Mouse (Mus musculus) E14TG2a.4 (cell line): ENCODE results near the gene Cpm.

Experiments
- H3K27me3 ChIP-seq: 2 replicates; pipeline ENCODE4 v1.6.1; 2014; ENCODE audit warnings: low read length, control low read depth; ENCODE audit not compliant: insufficient read depth
- H3K36me3 ChIP-seq: 2 replicates; pipeline ENCODE4 v1.6.1; 2014; ENCODE audit warnings: low read length, control low read depth; ENCODE audit not compliant: insufficient read depth
- H3K4me1 ChIP-seq: replicated peaks from 2 replicates; pipeline ENCODE4 v1.6.1; 2014; ENCODE audit warnings: low read depth, low read length, control low read depth
- H3K4me3 ChIP-seq: replicated peaks from 2 replicates; pipeline ENCODE4 v1.5.1; 2014; ENCODE audit warnings: mild to moderate bottlenecking, low read length
- H3K9me3 ChIP-seq: 2 replicates; pipeline ENCODE4 v1.6.1; 2014; ENCODE audit warnings: low read length, control low read depth
- CTCF ChIP-seq: conservative IDR thresholded peaks from 2 replicates; pipeline ENCODE4 v1.5.1; 2014; ENCODE audit warnings: low read length
- NANOG ChIP-seq: IDR thresholded peaks from 2 replicates; pipeline ENCODE4 v1.6.1; 2014; ENCODE audit warnings: borderline replicate concordance, low read length, mixed read lengths
- POU5F1 ChIP-seq: IDR thresholded peaks from 2 replicates; pipeline ENCODE4 v1.6.1; 2014; ENCODE audit warnings: low read length, borderline replicate concordance

The Cpm gene

DNA sequence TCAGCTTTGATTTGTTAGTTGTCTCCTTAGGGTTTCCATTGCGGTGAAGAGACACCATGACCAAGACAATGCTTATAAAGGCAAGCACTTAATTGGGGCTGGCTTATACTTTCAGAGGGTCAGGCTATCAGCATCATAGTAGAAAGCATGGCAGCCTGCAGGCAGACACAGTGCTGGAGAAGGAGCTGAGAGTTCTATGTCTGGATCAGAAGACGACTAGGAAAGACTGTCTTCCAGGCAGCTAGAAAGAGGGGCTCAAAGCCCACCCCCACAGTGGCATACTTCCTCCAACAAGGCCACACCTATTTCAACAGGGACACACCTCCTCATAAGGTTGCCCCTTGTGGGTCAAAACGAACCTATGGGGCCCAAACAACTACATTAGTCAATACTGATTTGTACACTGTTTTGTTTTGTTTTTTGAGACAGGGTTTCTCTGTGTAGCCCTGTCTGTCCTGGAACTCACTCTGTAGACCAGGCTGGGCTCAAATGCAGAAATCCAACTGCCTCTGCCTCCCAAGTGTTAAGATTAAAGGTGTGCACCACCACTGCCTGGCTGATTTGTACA is 8.3 kb upstream of the Cpm start:
- Histone ChIP-seq H3K9me3 (peaks cover 9% of the 10 kb centered on the region), H3K4me3 (no peak overlapping the region), H3K4me1 (peaks cover 5% of the 10 kb centered on the region; the same call in 1 of the 2 replicates), H3K36me3 (no peaks in the 10 kb centered on the region), H3K27me3 (0 out of 2 replicates have a peak, but pooled peaks cover 2% of the 10 kb centered on the region)
- no peak for TF ChIP-seq NANOG

DNA sequence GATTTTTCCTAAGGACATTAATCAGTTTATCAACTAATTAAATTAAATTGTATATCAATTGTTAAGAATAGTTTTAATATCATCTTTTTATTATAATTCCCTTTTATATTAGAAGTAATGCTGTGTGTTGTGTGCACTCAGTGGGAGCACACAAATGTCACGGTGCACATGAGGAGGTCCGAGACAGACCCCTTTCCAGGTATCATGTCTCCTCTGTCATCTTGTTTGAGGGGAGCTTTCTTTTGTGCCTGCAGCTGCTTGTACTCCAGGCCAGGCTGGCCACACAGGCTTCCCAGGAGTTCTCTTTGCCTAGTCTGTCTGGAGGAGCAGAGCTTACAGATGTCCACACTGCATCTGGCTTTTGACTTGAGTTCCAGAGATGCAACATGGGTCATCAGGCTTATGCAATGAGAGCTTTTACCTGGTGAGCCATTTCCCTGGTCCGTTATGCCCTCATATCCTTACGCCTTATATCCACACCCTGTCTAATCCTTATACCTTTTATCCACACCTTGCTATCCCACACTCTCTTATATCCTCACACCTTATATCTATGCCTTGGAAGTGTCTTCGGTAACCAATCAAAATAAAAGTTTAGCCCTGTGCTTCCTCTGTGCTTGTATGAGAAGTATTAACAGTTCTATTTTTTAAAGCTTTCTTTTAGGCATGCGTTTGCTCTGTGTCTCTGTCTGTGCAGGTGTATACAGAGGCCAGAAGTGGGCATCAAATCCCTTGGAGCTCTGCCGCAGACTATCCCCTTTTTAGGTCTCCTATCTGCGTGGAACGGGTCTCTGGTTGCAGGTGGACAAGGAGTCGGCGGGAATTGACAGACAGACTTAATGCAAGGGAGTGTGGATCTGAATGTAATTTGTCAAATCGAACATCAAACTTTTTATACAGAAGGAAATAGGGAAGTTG is 7.4 kb upstream of the Cpm start:
- Histone ChIP-seq H3K9me3 (peaks cover 7% of the 10 kb centered on the region; the same call in 1 of the 2 replicates), H3K4me3 (no peak overlapping the region), H3K27me3 (peaks cover 3% of the 10 kb centered on the region), H3K4me1 (peaks cover 5% of the 10 kb centered on the region; the same call in 1 of the 2 replicates), H3K36me3 (no peaks in the 10 kb centered on the region)
- TF ChIP-seq CTCF (no peak), NANOG (no peak), POU5F1 (no peak)

DNA sequence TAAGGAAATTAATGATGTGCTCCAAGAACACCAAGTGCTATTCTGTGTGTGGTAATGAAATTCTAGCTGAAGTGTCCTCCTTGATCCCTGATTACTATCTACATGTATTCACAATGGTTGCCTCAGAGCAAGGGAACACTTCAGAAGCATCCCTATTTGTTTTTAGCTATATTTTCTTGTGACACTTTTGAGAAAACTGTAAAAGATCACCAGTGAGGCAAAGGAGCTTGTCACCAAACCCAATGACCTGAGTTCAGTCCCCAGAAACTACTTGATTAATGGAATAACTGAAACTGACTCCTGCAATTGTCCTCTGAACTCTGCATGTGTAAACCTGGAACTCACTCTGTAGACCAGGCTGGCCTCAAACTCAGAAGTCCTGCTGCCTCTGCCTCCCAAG is 5.9 kb upstream of the Cpm start:
- peaks cover 16% of the 10 kb centered on the region for H3K27me3 ChIP-seq
- TF ChIP-seq POU5F1 (no peak), NANOG (no peak), CTCF (no peak)
- no peaks in the 10 kb centered on the region for H3K36me3 ChIP-seq
- peaks cover 9% of the 10 kb centered on the region; the same call in 1 of the 2 replicates for H3K9me3 ChIP-seq
- no peak overlapping the region for H3K4me3 ChIP-seq
- H3K4me1 ChIP-seq: peaks cover 8% of the 10 kb centered on the region

DNA sequence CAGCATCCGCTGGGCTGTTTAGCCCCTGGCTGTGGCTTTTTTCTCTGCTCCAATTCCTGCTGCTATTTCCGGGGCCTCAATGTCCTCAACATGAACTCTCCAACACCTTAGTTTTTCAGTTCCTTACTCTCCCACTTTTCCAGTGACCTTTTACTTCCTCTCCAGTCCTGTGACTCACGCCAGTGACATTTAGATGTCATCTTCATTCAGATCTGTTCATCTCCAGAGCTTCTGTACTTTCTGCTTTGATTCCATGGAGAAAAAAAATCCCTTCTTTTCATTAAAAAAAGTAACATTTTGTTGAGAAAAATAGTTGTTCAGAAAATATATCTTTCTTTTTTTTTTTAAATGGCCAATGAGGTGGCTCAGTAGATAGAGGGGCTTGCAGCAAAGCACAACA is 5.1 kb upstream of the Cpm start:
- H3K27me3 ChIP-seq: peaks cover 25% of the 10 kb centered on the region
- TF ChIP-seq NANOG: no peak
- no peak for TF ChIP-seq POU5F1
- TF ChIP-seq CTCF: no peak
- H3K36me3 ChIP-seq: no peaks in the 10 kb centered on the region
- H3K4me3 ChIP-seq: no peak overlapping the region
- H3K9me3 ChIP-seq: peaks cover 9% of the 10 kb centered on the region; the same call in 1 of the 2 replicates
- H3K4me1 ChIP-seq: peaks cover 11% of the 10 kb centered on the region

DNA sequence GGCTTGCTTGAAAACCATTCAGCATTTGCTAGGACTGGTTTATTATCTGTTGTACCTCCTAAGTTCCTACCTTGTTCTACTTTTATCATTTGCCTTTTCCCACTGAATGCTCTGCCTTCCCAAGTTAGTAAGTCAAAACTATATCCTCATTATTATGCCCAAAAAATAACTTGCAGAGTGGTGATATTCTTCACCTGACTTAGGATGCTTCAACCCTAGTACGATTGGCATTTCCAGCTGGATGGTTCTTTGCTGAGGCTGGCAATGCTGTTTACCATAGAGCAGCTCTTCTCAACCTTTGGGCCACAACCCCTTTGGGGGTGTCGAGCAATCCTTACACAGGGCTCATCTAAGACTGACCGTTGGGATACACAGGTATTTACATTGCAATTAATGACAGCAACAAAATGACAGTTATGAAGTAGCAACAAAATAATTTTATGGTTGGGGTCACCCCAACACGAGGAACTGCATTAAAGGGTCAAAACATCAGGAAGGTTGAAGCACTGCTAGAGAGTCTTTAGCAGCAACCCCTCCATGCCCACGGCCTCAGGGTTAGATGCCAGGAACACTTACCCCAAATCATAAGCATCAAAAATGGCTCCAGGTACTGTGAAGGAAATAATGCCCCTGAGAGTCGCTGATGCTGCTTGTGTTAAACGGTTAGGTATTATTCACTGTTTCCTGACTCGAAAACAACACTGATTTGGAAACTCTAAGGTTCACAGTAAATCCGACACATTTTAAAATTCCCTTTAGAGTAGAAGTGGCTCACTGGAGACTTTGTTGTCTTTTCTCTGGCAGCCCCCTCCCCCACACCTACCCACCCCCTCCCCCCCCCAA is 4.4 kb upstream of the Cpm start:
- TF ChIP-seq CTCF (no peak), NANOG (no peak), POU5F1 (no peak)
- H3K9me3 ChIP-seq: peaks cover 9% of the 10 kb centered on the region; the same call in 1 of the 2 replicates
- no peak overlapping the region for H3K4me3 ChIP-seq
- H3K4me1 ChIP-seq: peaks cover 12% of the 10 kb centered on the region
- H3K27me3 ChIP-seq: peaks cover 32% of the 10 kb centered on the region
- no peaks in the 10 kb centered on the region for H3K36me3 ChIP-seq

DNA sequence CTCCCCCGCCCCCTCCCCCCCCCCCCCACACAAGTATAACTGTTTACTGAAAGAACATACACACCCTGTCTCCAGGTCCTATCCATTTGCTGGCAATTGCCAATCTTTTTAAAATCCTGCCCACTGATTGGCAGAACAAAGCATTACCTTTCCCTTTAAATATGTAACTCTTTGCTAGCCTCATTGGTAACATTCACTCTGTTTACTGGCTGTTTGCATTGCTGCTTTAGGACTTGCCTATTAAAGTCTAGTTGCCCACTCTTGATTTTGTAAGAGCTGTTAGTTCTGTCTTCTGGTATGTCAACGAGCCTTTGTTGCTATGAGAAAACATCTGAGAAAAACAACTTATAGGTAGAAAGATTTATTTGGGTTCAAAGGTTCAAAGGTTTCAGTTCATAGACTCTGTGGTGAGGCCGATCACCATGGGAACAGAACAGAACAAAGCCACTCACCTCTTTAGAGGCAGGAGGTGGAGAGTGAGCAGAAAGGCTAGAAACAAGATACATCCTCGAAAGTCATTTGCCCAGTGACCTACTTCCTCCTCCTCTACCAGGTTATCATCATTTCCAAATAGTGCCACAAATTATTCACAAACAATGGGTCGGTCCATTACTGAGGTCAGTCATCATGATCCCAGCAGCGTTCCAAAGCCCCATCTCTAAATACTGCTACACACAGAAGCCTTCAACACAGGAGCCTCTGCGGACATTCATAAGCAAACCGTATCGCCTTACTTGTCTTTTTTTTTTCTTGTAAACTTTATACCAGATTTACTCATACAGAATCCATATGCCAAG is 3.6 kb upstream of the Cpm start:
- Histone ChIP-seq H3K9me3 (peaks cover 9% of the 10 kb centered on the region; the same call in 1 of the 2 replicates), H3K4me1 (peaks cover 14% of the 10 kb centered on the region), H3K27me3 (peaks cover 40% of the 10 kb centered on the region), H3K4me3 (no peak overlapping the region), H3K36me3 (no peaks in the 10 kb centered on the region)
- TF ChIP-seq NANOG: no peak
- TF ChIP-seq CTCF: no peak

DNA sequence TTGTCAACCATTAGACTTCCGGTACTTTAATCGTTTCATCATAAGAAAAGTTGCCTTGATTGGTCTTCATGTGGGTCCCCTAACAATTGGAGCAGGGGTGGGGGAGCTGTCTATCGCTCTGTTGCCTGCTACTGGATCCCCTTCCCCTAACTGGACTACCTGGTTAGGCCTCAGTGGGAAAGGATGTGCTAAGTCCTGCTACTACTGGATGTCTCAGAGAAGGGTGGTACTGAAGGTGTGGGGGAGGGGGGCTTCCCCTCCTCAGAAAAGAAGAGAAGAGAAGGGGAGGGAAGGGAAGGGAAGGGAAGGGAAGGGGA is 3.0 kb upstream of the Cpm start:
- no peak for TF ChIP-seq POU5F1
- TF ChIP-seq CTCF: no peak
- TF ChIP-seq NANOG: no peak
- Histone ChIP-seq H3K4me1 (peaks cover 14% of the 10 kb centered on the region), H3K27me3 (peaks cover 44% of the 10 kb centered on the region), H3K36me3 (no peaks in the 10 kb centered on the region), H3K9me3 (peaks cover 9% of the 10 kb centered on the region; the same call in 1 of the 2 replicates), H3K4me3 (no peak overlapping the region)
